Mouse (Mus musculus) layer of hippocampus, postnatal 25 days (tissue): ENCODE data around the gene Helq. TPM values are rescaled to one million over a fixed set of nuclear protein-coding genes. Genes with fewer than 3 reads are reported as not detected.
A peak's percentile ranks its signal among the peaks of the same experiment; 100 is the strongest.

Experiments used
- DNase-seq, 2 experiments: peaks; one replicate each; pipeline ENCODE4 v3.0.0; 2022; ENCODE audit warnings: mixed read lengths in 2 of 2, low spot score in 1 of 2; ENCODE audit errors: extremely low spot score in 1 of 2
- total RNA-seq, 2 experiments: library from RNA; stranded (reverse); gene quantifications; 2 replicates each; pipeline ENCODE4 v1.2.3; 2021

Helq gene
- total RNA-seq, 2 experiments from 2014 or later, result 16.8 to 17.9 TPM

GRCm38 (mm10) chr5:100787527-100787926 lies 10.9 kb downstream of the Helq start:
- no peak for DNase-seq

- DNase-seq, result no peak
Observed at GRCm38 (mm10) chr5:100779002-100779401, 19.4 kb downstream of the Helq start.

GRCm38 (mm10) chr5:100776900-100777299 lies 21.5 kb downstream of the Helq start:
- no peak for DNase-seq

- DNase-seq, result no peak
Observed at GRCm38 (mm10) chr5:100775778-100776404, 22.5 kb downstream of the Helq start.

- DNase-seq, result no peak
Observed at GRCm38 (mm10) chr5:100771575-100771974, 26.8 kb downstream of the Helq start.

DNA sequence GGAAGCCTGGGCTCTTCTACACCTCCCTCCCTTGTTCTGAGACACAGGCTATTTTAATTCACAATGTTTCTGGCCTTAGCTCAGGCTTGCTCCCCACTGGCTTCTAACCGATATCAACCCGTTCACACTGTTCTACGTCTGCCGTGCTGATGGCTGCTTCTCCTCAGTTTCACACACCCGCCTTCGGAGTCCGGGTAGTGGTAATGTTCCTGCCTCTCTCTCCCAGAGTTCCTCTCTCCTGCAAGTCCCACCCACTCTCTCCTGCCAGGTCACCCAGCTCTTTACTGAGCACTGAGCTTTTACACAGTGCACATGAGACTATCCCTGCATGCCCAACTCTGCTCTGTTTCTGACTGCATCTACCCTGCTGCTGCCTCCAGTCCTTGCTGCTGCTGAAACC lies 32.4 kb downstream of the Helq start:
- no peak for DNase-seq

DNA sequence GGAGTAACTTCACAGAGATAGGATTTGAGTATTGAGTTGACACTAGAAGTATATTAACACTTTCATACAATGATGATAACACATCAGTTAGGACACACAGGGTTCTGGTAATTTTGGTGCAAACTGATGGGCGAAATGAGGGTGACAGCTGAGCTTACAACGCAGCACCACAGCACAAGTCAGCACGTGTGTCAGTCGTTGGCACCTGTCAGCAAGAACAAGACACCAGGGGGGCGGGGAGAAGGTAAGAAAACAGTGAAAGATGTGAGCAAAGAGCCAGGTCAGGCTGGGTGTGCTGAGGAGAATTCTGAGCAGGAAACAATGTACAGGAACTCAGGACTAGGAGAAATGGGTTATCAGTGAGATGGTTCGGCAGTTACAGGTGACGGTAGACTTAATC lies 36.7 kb downstream of the Helq start:
- no peak for DNase-seq

DNA sequence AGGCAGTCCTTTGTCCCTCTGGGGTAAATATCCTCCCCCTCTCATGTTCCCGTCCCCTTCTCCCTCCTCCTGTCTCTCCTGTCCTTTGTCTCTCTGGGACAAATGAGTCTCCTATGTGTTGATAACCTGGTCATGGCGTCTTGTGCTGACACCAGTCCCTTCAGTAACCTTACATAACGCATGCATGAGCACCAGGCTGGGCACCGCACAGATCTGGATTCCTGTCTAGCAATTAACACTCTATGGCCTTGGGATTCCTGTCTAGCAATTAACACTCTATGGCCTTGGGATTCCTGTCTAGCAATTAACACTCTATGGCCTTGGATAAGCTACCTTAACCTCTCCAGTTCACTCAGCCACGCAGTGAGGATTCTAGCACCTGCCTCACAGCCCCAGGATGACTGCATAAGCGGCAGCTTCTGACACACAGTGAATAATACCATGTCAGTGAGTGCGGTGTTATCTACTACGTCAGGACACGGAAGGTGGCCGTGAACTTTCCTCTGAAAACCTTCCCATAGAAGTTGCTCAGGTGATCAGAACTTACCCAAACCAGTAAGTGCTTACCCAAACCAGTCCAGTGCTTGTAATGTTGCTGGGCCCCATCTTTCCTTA lies 38.2 kb downstream of the Helq start:
- DNase-seq, result no peak

DNA sequence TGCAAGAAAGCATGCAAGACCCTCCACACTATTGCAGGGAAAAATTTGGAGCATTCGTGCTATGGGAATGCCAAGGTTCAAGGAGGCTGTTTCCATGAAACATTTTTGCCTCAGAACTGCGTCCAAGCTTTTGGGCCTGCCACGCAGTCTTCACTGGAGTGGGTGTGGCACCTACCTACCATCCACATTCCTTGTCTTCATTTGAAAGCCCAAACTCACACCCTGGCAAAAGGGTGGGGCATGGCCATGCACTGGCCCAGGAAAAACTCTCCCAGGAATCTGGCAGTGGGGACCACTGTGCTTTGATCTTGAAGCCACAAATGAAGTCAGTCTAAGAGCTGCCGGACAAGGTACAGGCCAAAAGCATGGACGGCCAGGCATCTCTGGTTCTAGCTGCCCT lies 40.3 kb downstream of the Helq start:
- no peak for DNase-seq

GRCm38 (mm10) chr5:100753407-100753806 lies 45.0 kb downstream of the Helq start:
- DNase-seq, result no peak

DNA sequence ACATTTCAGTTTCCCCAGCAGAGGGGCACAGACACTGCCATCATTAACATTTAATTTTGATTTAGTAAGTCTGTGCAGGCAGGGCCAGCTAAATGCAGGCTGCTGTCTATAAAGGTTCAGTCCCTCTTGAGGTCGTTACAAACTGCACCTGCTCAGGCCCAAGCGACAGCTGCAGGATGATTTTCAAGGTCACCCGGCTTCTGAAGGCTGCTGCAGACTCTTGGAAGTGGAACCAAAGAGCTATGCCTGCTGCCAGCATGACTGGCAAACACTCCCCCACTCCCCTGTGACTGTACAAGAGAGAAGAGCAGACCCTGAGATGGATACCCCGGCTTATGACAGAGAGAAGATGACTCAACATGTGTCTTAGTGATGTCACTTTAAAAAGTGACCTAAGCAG lies 46.7 kb downstream of the Helq start:
- no peak for DNase-seq

GRCm38 (mm10) chr5:100750617-100751255 lies 47.7 kb downstream of the Helq start:
- no peak for DNase-seq

DNA sequence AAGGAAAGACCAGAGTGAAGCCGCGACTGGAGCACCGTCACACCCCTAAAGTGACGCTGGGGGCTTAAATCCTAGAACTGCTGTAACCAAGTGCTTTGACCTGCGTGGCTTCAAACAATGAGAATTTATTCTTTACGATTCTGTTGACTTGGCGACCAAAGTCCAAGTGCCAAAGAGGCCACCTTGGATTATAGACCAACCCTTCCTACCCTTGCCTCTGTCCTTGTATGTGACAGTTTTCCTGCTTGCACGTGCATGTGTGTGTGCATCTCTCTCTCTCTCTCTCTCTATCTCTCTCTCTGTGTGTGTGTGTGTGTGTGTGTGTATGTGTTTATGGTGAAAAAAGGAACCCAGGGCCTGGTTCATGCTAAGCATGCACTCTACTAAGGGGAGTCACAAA lies 59.6 kb downstream of the Helq start:
- no peak for DNase-seq

GRCm38 (mm10) chr5:100736919-100737318 lies 61.5 kb downstream of the Helq start:
- DNase-seq, result no peak

GRCm38 (mm10) chr5:100734535-100734934 lies 63.9 kb downstream of the Helq start:
- no peak for DNase-seq

- no peak for DNase-seq
Observed at GRCm38 (mm10) chr5:100728757-100729156, 69.6 kb downstream of the Helq start.

GRCm38 (mm10) chr5:100726001-100726400 lies 72.4 kb downstream of the Helq start:
- no peak for DNase-seq

DNA sequence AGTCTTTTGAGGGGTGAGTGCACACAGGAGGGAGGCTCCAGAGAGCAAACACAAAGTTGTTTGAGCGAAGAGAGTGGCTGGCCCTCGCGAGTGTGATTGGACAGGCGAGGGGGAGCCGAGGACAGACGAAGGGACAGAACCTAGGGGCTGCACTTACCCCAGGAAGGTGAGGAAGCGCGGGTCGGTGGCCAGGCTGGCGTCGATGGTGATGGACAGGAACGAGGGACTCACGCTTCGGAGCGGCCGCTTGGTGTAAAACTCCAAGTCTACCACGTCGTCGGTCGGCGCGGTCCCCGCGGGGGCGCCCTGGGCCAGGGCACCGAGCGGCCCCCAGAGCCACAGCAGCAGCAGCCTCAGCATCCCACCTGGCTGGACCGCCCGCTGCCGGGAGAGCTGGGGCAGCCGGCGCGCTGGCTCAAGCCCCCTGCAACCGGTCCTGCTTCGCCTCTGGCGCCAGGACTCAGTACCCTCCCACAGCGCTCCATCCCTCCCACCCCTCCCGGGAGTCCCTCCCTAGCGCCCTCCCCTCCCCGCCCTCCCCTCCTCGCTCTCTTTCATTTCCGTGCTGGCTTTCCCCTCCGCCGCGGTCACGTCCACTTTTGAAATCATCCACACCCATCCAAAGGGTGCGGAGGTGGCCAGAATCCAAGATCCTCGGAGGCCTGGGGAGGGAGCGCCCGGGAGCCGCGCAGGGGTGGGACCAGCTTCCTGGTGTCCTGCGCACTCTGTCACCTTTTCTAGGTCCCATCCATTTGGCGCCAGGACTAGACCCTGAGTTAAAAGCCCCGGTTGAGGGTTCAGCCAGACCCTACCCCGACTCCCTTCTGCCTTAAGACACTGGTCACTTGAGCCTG lies 78.9 kb downstream of the Helq start, which contains the start of gene Hpse:
Gene Hpse, minus strand, starts transcription at position 482 of the 854 bp plus-strand sequence.
- peak in 1 of 2 experiments; percentile 11 for DNase-seq

DNA sequence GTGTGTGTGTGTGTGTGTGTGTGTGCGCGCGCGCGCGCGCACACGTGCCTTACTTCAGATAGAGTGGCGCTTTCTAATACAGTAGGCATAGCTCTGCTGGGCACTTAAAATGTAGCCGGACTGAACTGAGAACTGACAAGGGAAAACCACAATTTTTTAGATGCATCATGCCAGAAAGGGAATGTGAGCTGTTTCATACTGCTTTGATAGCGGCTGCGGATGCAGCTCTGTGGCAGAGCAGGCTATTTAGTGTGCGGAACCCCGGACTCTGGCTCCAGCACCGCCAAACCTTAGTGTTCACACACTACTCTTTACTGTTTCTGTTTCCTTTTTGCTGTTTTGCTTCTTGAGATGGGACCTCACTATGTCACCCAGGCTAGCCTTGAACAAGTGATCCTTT lies 81.6 kb downstream of the Helq start:
- DNase-seq, result no peak
